Mouse (Mus musculus): ENCODE measurements around the gene Iqgap1.

GRCm38 (mm10) chr7:80743920-80744630 is 81.7 kb downstream of the Iqgap1 start:
- no peak for TF ChIP-seq BHLHE40 (IDR thresholded peaks at IDR 0.05; ENCODE audit: borderline replicate concordance, low read depth, low read length)
- TF ChIP-seq USF1 (IDR thresholded peaks at IDR 0.05; ENCODE audit: low read depth, low read length), result no peak
- no peak for TF ChIP-seq POLR2AphosphoS5 (IDR thresholded peaks at IDR 0.05; ENCODE audit: borderline replicate concordance, low read depth, low read length)
- no peak for TF ChIP-seq HCFC1 (IDR thresholded peaks at IDR 0.05; ENCODE audit: low read depth, low read length)
- TF ChIP-seq EP300 (IDR thresholded peaks at IDR 0.05; ENCODE audit: low read depth in 1 of 2, low read length in 2 of 2), result no peak
- no peak for TF ChIP-seq CTCF (IDR thresholded peaks at IDR 0.05 in 2 of 3, conservative IDR thresholded peaks at IDR 0.05 in 1 of 3; ENCODE audit: control insufficient read depth in 1 of 3, insufficient read depth in 1 of 3, low read depth in 2 of 3, low read length in 3 of 3, poor library complexity in 1 of 3, severe bottlenecking in 1 of 3)
- TF ChIP-seq TAL1 (IDR thresholded peaks at IDR 0.05; ENCODE audit: low read length), result no peak
- no peak for TF ChIP-seq ZNF384 (IDR thresholded peaks at IDR 0.05; ENCODE audit: low read depth, low read length)
- no peak for TF ChIP-seq TCF12 (IDR thresholded peaks at IDR 0.05; ENCODE audit: low read depth, low read length)
- no peak for TF ChIP-seq POLR2A (IDR thresholded peaks at IDR 0.05; ENCODE audit: control insufficient read depth in 1 of 2, insufficient read depth in 1 of 2, low read depth in 1 of 2, low read length in 2 of 2, poor library complexity in 1 of 2)
- TF ChIP-seq USF2 (IDR thresholded peaks at IDR 0.05; ENCODE audit: borderline replicate concordance in 1 of 2, insufficient read depth in 1 of 2, low read depth in 1 of 2, low read length in 2 of 2), result no peak

Data from MEL (cell line).